Mouse (Mus musculus) midbrain, postnatal 0 days (tissue): ENCODE measurements at regions not wholly inside any gene's neighbourhood (a gene's known extent, or its start where the extent isn't known, plus 50 kb on each side); places are given as distances from the start of the nearest gene placed in this dataset.
A peak's percentile ranks its signal among the peaks of the same experiment; 100 is the strongest.

Experiments used
- ATAC-seq: fragments of 200-750 bp; cut with Nextera tagmentation; 2 replicates; pipeline ENCODE4 v1.8.0; 2017; ENCODE audit warnings: moderate number of reproducible peaks, mild to moderate bottlenecking, moderate TSS enrichment, moderate library complexity; ENCODE audit not compliant: low FRiP score
- DNase-seq: peaks from one replicate; pipeline ENCODE4 v3.0.0-alpha.2; 2015; ENCODE audit warnings: low spot score
- H3K27ac ChIP-seq: fragments of 300-500 bp; sonication (generic); 2 replicates; pipeline ENCODE4 v1.5.1; 2014; ENCODE audit warnings: low read depth, mild to moderate bottlenecking, low read length, mixed read lengths
- H3K27me3 ChIP-seq: fragments of 300-500 bp; sonication (generic); 2 replicates; pipeline ENCODE4 v1.6.1; 2014; ENCODE audit warnings: low read length, control low read depth, mixed read lengths; ENCODE audit not compliant: insufficient read depth
- H3K36me3 ChIP-seq: fragments of 300-500 bp; sonication (generic); 2 replicates; pipeline ENCODE4 v1.6.1; 2014; ENCODE audit warnings: low read length, control low read depth, mixed read lengths; ENCODE audit not compliant: insufficient read depth
- H3K4me1 ChIP-seq: fragments of 300-500 bp; sonication (generic); 2 replicates; pipeline ENCODE4 v1.6.1; 2014; ENCODE audit warnings: mild to moderate bottlenecking, control low read depth, antibody characterized with exemption, low read length, mixed read lengths; ENCODE audit not compliant: insufficient read depth
- H3K4me2 ChIP-seq: fragments of 300-500 bp; sonication (generic); 2 replicates; pipeline ENCODE4 v1.6.1; 2014; ENCODE audit warnings: low read depth, mild to moderate bottlenecking, low read length, mixed read lengths; ENCODE audit not compliant: poor library complexity, severe bottlenecking
- H3K4me3 ChIP-seq: fragments of 300-500 bp; sonication (generic); 2 replicates; pipeline ENCODE4 v1.5.1; 2014; ENCODE audit warnings: low read depth, mild to moderate bottlenecking, low read length, moderate library complexity
- H3K9ac ChIP-seq: fragments of 300-500 bp; sonication (generic); replicated peaks from 2 replicates; pipeline ENCODE4 v1.6.1; 2014; ENCODE audit warnings: mild to moderate bottlenecking, low read length, moderate library complexity, mixed read lengths; ENCODE audit not compliant: poor library complexity, severe bottlenecking
- H3K9me3 ChIP-seq: fragments of 300-500 bp; sonication (generic); 2 replicates; pipeline ENCODE4 v1.6.1; 2016; ENCODE audit warnings: low read length, control low read depth
- CTCF ChIP-seq: IDR thresholded peaks from 2 replicates; pipeline ENCODE4 v1.5.1; 2016; ENCODE audit warnings: antibody characterized with exemption, mild to moderate bottlenecking
- WGBS: fragments of 180-500 bp; shearing (Covaris S2); extraction: QIAGEN DNeasy Blood & Tissue Kit; methylation state at CpG from one replicate; pipeline ENCODE4 v1.1.7; 2014; 5-methylcytosine and 5-hydroxymethylcytosine counted together

DNA sequence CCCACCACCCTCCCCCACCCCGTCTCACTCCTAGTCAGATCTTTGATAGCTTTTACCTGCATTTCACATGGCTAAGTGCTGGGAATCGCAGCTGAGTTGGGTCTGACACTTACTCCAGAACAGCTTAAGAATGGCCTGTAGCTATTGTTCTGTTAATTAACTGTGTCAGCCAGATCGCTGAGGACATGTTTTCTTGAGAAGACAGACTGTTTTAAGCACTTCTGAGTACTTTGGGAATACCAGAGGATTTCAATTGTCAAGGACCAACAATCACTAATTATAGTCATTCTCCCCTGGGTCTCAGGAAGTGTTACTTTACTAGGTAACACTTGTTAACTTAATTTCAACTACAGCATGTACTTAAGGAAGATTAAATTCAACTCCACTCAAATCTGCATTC is 112.8 kb upstream of the Rgma start:
- Histone ChIP-seq H3K9ac (no peak overlapping the region), H3K9me3 (no peaks in the 10 kb centered on the region), H3K27ac (no peak overlapping the region), H3K36me3 (no peaks in the 10 kb centered on the region), H3K4me3 (no peak overlapping the region), H3K27me3 (no peaks in the 10 kb centered on the region), H3K4me2 (no peak overlapping the region), H3K4me1 (no peaks in the 10 kb centered on the region)
- peak; percentile 41 for DNase-seq
- TF ChIP-seq CTCF: no peak
- ATAC-seq: no peak
- WGBS: 30% methylated on average over 3 of the region's 3 CpGs

DNA sequence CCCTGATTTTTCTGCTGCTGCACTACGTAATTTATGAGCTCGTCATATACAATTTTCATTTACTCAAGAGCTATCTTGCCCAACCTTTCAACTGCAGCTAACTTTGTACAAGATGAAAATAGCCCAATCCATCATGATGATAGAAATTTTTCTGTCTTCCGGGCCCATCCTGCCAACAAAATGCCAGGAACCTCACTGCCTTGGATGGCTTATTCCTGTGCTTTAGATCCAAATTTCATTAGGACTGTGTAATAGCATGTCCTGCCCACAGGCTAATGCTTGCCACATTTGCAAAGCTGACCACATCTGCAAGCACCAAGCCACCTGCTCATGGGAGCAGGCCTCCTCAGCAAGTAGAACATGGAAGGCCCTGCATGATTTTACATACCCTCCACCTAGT is 105.7 kb upstream of the Rgma start:
- H3K4me3 ChIP-seq: no peak overlapping the region
- no peak for ATAC-seq
- no peaks in the 10 kb centered on the region for H3K4me1 ChIP-seq
- WGBS: 88% methylated on average over 3 of the region's 3 CpGs
- no peak overlapping the region for H3K4me2 ChIP-seq
- no peaks in the 10 kb centered on the region for H3K27me3 ChIP-seq
- no peaks in the 10 kb centered on the region for H3K9me3 ChIP-seq
- H3K9ac ChIP-seq: no peak overlapping the region
- H3K27ac ChIP-seq: no peak overlapping the region
- no peak for DNase-seq
- H3K36me3 ChIP-seq: no peaks in the 10 kb centered on the region
- TF ChIP-seq CTCF: no peak

DNA sequence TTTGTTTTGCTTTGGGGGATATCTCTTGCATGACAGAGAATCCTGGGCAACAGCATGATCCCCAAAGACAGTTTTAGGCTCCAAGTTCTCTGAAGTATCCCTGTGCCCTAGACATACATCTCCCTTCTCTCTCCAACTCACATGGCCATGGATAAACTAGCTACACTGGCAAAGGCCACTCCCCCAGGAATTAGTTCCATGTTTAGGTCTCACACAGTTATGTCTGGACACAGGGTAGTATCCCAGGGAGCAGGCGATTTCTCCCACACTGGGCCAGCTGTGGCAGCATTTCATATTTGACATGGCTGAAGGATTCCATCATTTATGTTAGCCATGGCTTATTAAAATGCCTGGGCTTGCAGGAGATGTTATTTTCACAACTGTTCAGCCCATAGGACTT is 102.5 kb upstream of the Rgma start:
- no peak for TF ChIP-seq CTCF
- 90% methylated on average over 1 of the region's 1 CpGs for WGBS

DNA sequence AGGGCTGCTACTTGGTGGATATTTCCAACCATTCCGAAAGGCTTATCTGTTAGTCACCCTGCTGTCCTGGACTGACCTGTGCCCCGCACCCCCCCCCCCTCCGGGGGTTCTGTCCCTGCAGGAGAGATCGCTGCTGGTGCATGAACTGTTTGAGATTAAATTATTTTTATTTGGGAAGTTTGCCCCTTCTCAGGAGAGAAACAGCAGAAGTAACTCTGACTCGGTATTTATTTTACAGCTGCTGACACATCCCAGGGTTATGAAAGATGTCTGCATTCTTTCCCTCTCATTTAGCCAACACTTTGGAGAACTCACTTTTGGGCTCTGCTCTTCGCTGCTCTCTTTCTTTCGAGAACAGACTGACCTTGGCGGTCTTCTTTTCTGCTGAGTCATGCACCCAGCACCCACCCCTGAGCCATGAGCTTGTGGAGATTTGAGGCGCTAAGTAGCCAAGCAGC is 99.5 kb upstream of the Rgma start:
- 86% methylated on average over 9 of the region's 9 CpGs for WGBS
- TF ChIP-seq CTCF: no peak
- Histone ChIP-seq H3K4me3 (no peak overlapping the region), H3K4me1 (no peaks in the 10 kb centered on the region), H3K36me3 (no peaks in the 10 kb centered on the region), H3K27ac (no peak overlapping the region), H3K27me3 (no peaks in the 10 kb centered on the region), H3K9me3 (no peaks in the 10 kb centered on the region), H3K9ac (no peak overlapping the region), H3K4me2 (no peak overlapping the region)
- no peak for ATAC-seq
- DNase-seq: no peak

More for the DNA sequence above, 102.5 kb upstream of the Rgma start:
- Histone ChIP-seq H3K27ac (no peak overlapping the region), H3K4me2 (no peak overlapping the region), H3K9ac (no peak overlapping the region), H3K36me3 (no peaks in the 10 kb centered on the region), H3K9me3 (no peaks in the 10 kb centered on the region), H3K4me1 (no peaks in the 10 kb centered on the region), H3K27me3 (no peaks in the 10 kb centered on the region), H3K4me3 (no peak overlapping the region)
- ATAC-seq (no peak), DNase-seq (no peak)

DNA sequence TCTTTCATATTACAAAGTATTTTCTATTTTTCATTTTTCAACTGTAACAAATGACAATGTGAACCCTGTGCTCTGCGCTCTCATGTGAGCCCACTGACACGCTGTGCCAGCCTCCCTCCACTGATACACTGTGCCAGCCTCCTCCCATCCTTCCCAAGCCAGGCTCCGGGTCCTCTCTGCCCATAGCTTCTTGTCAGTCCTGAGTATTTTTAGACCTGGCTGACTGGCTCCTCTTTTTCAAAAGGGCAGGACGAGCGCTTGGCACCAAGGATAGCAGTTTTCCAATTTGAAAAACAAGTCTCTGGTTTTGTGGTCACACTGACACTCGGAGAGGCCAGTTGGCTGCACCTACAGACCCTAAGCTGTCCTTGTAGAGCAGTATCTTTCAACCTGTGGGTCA is 96.7 kb upstream of the Rgma start:
- Histone ChIP-seq H3K36me3 (no peaks in the 10 kb centered on the region), H3K9me3 (no peaks in the 10 kb centered on the region), H3K4me2 (no peak overlapping the region), H3K27me3 (no peaks in the 10 kb centered on the region), H3K4me3 (no peak overlapping the region), H3K27ac (no peak overlapping the region), H3K4me1 (no peaks in the 10 kb centered on the region), H3K9ac (no peak overlapping the region)
- ATAC-seq (no peak), DNase-seq (no peak)
- 83% methylated on average over 6 of the region's 6 CpGs for WGBS
- TF ChIP-seq CTCF: no peak

DNA sequence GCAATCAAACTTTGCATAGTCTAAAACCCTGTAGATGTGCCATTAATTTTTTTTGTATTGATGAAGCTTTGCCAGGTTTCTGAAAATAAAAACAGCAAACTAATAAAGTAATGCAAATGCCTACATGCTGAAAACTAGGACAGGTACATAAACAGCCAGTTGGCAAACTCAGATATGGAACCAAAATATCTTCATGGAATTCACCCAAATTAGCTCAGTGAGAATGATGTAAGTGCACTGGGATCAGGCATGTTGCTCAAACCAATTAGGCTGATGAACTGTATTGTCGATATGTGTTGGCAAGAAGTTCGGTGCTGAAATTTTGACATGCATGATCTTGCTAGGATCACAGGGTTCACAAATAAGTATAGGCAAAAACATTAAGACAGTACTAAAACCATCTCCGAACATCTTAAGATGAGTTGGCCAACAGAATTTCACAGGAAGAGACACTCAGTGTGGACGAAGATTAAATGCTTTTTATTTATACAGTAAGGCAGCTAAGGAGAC is 95.3 kb upstream of the Rgma start:
- no peak for TF ChIP-seq CTCF
- ATAC-seq (no peak), DNase-seq (no peak)
- Histone ChIP-seq H3K4me2 (no peak overlapping the region), H3K27me3 (no peaks in the 10 kb centered on the region), H3K9me3 (no peaks in the 10 kb centered on the region), H3K9ac (no peak overlapping the region), H3K36me3 (no peaks in the 10 kb centered on the region), H3K4me1 (no peaks in the 10 kb centered on the region), H3K4me3 (no peak overlapping the region), H3K27ac (no peak overlapping the region)
- WGBS: 90% methylated on average over 4 of the region's 4 CpGs
